Mouse (Mus musculus): ENCODE measurements around the gene Ndufs7. TPM values are rescaled to one million over a fixed set of nuclear protein-coding genes. Genes with fewer than 3 reads are reported as not detected.

The Ndufs7 gene
- total and polyA plus RNA-seq, 3 experiments = 377 to 458 TPM; not detected in 1

DNA sequence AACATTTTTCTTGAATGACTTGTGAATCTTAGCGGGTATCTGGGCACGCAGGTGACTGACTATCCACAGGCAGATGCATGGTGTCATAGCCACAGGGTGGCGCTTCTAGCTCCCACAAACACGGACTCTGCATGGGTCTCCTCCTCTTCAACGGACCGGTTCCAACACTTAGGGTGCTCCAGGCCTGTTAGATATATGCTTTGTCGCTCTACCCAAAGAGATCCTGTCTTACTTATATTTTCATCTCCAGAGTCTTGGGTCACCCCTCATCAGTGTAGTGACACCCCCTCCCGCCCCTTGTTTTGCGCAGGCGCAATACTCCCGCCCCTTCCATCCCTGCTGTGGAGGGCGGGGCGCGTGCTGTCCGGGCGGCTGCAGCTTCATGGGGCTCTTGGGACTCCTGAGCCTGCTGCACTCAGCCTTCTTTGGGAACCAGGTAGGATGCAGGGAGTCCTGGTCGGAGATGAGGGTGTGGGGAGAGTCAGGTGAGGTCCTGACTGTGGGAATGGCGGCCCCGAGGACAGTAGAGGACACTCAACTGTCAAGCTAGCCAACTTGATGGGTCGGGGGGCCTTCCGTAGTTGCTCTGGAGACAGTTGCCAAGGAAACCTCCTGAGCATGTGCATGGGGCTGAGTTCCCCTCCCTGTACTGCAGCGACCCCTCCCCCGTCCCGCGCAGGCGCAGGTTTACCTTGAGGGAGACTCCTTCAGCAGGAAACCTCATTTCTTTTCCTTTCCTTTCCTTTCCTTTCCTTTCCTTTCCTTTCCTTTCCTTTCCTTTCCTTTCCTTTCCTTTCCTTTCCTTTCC lies 46.9 kb downstream of the Ndufs7 start, which contains the start of gene Apc2 (continued):
- no peak for TF ChIP-seq RCOR1 (IDR thresholded peaks at IDR 0.05; ENCODE audit: low read depth, low read length)
- no peak for TF ChIP-seq POLR2AphosphoS2 (IDR thresholded peaks at IDR 0.05; ENCODE audit: low read length)
- TF ChIP-seq POLR2AphosphoS5 (IDR thresholded peaks at IDR 0.05; ENCODE audit: borderline replicate concordance, low read depth, low read length) = no peak
- TF ChIP-seq UBTF (IDR thresholded peaks at IDR 0.05; ENCODE audit: borderline replicate concordance, insufficient read depth, low read depth, low read length) = no peak
- TF ChIP-seq GATA1 (IDR thresholded peaks at IDR 0.05; ENCODE audit: low read depth, low read length) = no peak
- TF ChIP-seq EP300 (IDR thresholded peaks at IDR 0.05; ENCODE audit: low read depth in 1 of 2, low read length in 2 of 2) = no peak
- peak; percentile 48 for TF ChIP-seq RAD21 (IDR thresholded peaks at IDR 0.05; ENCODE audit: low read depth, low read length)
- no peak for TF ChIP-seq MAX (IDR thresholded peaks at IDR 0.05; ENCODE audit: low read length)
- no peak for TF ChIP-seq TBP (IDR thresholded peaks at IDR 0.05; ENCODE audit: low read depth, low read length)
- no peak for TF ChIP-seq ETS1 (IDR thresholded peaks at IDR 0.05; ENCODE audit: low read depth, low read length)
- TF ChIP-seq CTCF (IDR thresholded peaks at IDR 0.05 in 2 of 3, conservative IDR thresholded peaks at IDR 0.05 in 1 of 3; ENCODE audit: control insufficient read depth in 1 of 3, insufficient read depth in 1 of 3, low read depth in 2 of 3, low read length in 3 of 3, poor library complexity in 1 of 3, severe bottlenecking in 1 of 3) = peak; percentile 53 to 77 (median 76)
- TF ChIP-seq E2F4 (IDR thresholded peaks at IDR 0.05; ENCODE audit: borderline replicate concordance, low read depth, low read length) = no peak
- no peak for TF ChIP-seq CHD2 (IDR thresholded peaks at IDR 0.05; ENCODE audit: low read length)
- TF ChIP-seq KAT2A (conservative IDR thresholded peaks at IDR 0.05; ENCODE audit: low read depth, low read length) = no peak
- no peak for TF ChIP-seq POLR2A (IDR thresholded peaks at IDR 0.05; ENCODE audit: control insufficient read depth in 1 of 2, insufficient read depth in 1 of 2, low read depth in 1 of 2, low read length in 2 of 2, poor library complexity in 1 of 2)
- TF ChIP-seq USF1 (IDR thresholded peaks at IDR 0.05; ENCODE audit: low read depth, low read length) = no peak
- TF ChIP-seq GABPA (IDR thresholded peaks at IDR 0.05; ENCODE audit: low read depth, low read length) = no peak
- peak; percentile 53; the same call in 1 of the 2 replicates for TF ChIP-seq NRF1 (IDR thresholded peaks at IDR 0.05; ENCODE audit: insufficient read depth, low read depth, low read length, poor library complexity, severe bottlenecking)
- TF ChIP-seq MYB (IDR thresholded peaks at IDR 0.05; ENCODE audit: low read depth, low read length) = no peak

DNA sequence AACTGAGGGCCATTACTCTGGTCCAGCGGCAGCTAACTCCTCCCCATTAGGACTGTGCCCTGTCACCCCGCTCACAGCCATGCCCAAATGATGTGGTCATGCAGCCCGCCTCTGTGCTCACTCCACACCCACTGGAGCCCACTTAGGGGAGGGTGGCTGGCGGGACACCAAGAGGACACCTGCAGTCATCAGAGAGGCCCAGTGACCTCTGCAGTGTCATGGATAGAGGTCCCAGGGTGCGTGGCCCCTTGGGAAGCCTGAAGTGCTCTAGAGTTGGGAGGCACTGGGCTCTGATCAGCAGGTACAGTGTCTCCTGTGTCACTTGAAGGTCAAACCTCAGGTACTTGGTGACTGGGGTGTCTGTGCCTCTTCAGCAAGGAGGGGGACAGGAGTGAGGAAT lies 47.9 kb downstream of the Ndufs7 start:
- peaks cover 0 to 21% of the 10 kb centered on the region in 2 experiments; a peak in 2 of 4 replicates for H3K4me1 ChIP-seq (ENCODE audit: control insufficient read depth in 1 of 2, insufficient read depth in 2 of 2, low read length in 2 of 2)
- H3K27ac ChIP-seq (ENCODE audit: control insufficient read depth, low read depth, low read length) = no peak overlapping the region
- no peak overlapping the region for H3K4me3 ChIP-seq (ENCODE audit: control insufficient read depth in 1 of 2, insufficient read depth in 1 of 2, low read depth in 2 of 2, low read length in 2 of 2)
- H3K9ac ChIP-seq (ENCODE audit: control insufficient read depth, low read depth, low read length, poor library complexity, severe bottlenecking) = no peak overlapping the region
- TF ChIP-seq CHD2 (IDR thresholded peaks at IDR 0.05; ENCODE audit: low read length) (no peak), POLR2AphosphoS2 (IDR thresholded peaks at IDR 0.05; ENCODE audit: low read length) (no peak), MAX (IDR thresholded peaks at IDR 0.05; ENCODE audit: low read length) (no peak), EP300 (IDR thresholded peaks at IDR 0.05; ENCODE audit: low read depth in 1 of 2, low read length in 2 of 2) (no peak), POLR2AphosphoS5 (IDR thresholded peaks at IDR 0.05; ENCODE audit: borderline replicate concordance, low read depth, low read length) (no peak), JUND (IDR thresholded peaks at IDR 0.05; ENCODE audit: low read depth, low read length) (no peak), ZMIZ1 (IDR thresholded peaks at IDR 0.05; ENCODE audit: low read depth, low read length) (no peak), CTCF (IDR thresholded peaks at IDR 0.05 in 2 of 3, conservative IDR thresholded peaks at IDR 0.05 in 1 of 3; ENCODE audit: control insufficient read depth in 1 of 3, insufficient read depth in 1 of 3, low read depth in 2 of 3, low read length in 3 of 3, poor library complexity in 1 of 3, severe bottlenecking in 1 of 3) (no peak), TCF12 (IDR thresholded peaks at IDR 0.05; ENCODE audit: low read depth, low read length) (no peak), UBTF (IDR thresholded peaks at IDR 0.05; ENCODE audit: borderline replicate concordance, insufficient read depth, low read depth, low read length) (no peak), RAD21 (IDR thresholded peaks at IDR 0.05; ENCODE audit: low read depth, low read length) (no peak), CHD1 (IDR thresholded peaks at IDR 0.05; ENCODE audit: low read depth, low read length) (no peak), MAZ (IDR thresholded peaks at IDR 0.05; ENCODE audit: low read depth, low read length) (no peak), GABPA (IDR thresholded peaks at IDR 0.05; ENCODE audit: low read depth, low read length) (no peak), USF1 (IDR thresholded peaks at IDR 0.05; ENCODE audit: low read depth, low read length) (no peak), KAT2A (conservative IDR thresholded peaks at IDR 0.05; ENCODE audit: low read depth, low read length) (no peak), MYC (IDR thresholded peaks at IDR 0.05; ENCODE audit: low read depth, low read length) (no peak), TBP (IDR thresholded peaks at IDR 0.05; ENCODE audit: low read depth, low read length) (no peak), MXI1 (IDR thresholded peaks at IDR 0.05; ENCODE audit: low read depth, low read length) (no peak), MAFK (IDR thresholded peaks at IDR 0.05; ENCODE audit: borderline replicate concordance, low read depth, low read length) (no peak)
- H3K36me3 ChIP-seq (ENCODE audit: control insufficient read depth in 1 of 2, insufficient read depth in 2 of 2, low read length in 2 of 2) = peaks cover 6 to 9% of the 10 kb centered on the region in 2 experiments; a peak in 3 of 4 replicates
- no peak for DNase-seq (ENCODE audit: low read depth, low spot score)
- no peaks in the 10 kb centered on the region for H3K27me3 ChIP-seq (ENCODE audit: control insufficient read depth in 1 of 2, insufficient read depth in 2 of 2, low read length in 2 of 2)
- no peaks in the 10 kb centered on the region for H3K9me3 ChIP-seq (replicated peaks; ENCODE audit: insufficient read depth, low read length)
- H3K79me2 ChIP-seq (ENCODE audit: control insufficient read depth, insufficient read depth, low read length, poor library complexity) = peaks cover 19% of the 10 kb centered on the region

Measured in MEL (cell line).